Mouse (Mus musculus) intestine, embryonic 16.5 days (tissue): ENCODE measurements around the gene Nfic. TPM values are rescaled to one million over a fixed set of nuclear protein-coding genes. Genes with fewer than 3 reads are reported as not detected.

ENCODE experiments used
- ATAC-seq: fragments of 200-750 bp; cut with Nextera tagmentation; 2 replicates; pipeline ENCODE4 v1.8.0; 2017; ENCODE audit warnings: moderate TSS enrichment, moderate library complexity
- H3K27ac ChIP-seq: fragments of 300-500 bp; sonication (generic); 2 replicates; pipeline ENCODE4 v1.5.1; 2014; ENCODE audit warnings: mild to moderate bottlenecking, low read length
- H3K27me3 ChIP-seq: fragments of 300-500 bp; sonication (generic); replicated peaks from 2 replicates; pipeline ENCODE4 v1.6.1; 2014; ENCODE audit warnings: low read length, control low read depth, mixed read lengths; ENCODE audit not compliant: control insufficient read depth, insufficient read depth
- H3K36me3 ChIP-seq: fragments of 300-500 bp; sonication (generic); 2 replicates; pipeline ENCODE4 v1.6.1; 2014; ENCODE audit warnings: low read length, control low read depth; ENCODE audit not compliant: control insufficient read depth, insufficient read depth
- H3K4me1 ChIP-seq: fragments of 300-500 bp; sonication (generic); 2 replicates; pipeline ENCODE4 v1.6.1; 2014; ENCODE audit warnings: low read length, control low read depth, mixed read lengths; ENCODE audit not compliant: control insufficient read depth, insufficient read depth
- H3K4me2 ChIP-seq: fragments of 300-500 bp; sonication (generic); 2 replicates; pipeline ENCODE4 v1.6.1; 2014; ENCODE audit warnings: low read depth, low read length, control low read depth
- H3K4me3 ChIP-seq: fragments of 300-500 bp; sonication (generic); 2 replicates; pipeline ENCODE4 v1.5.1; 2014; ENCODE audit warnings: mild to moderate bottlenecking, low read length
- H3K9ac ChIP-seq: fragments of 300-500 bp; sonication (generic); 2 replicates; pipeline ENCODE4 v1.6.1; 2014; ENCODE audit warnings: low read depth, low read length
- H3K9me3 ChIP-seq: fragments of 300-500 bp; sonication (generic); 2 replicates; pipeline ENCODE4 v1.6.1; 2016; ENCODE audit warnings: low read length, control low read depth; ENCODE audit not compliant: control insufficient read depth
- WGBS: fragments of 180-500 bp; shearing (Covaris S2); extraction: QIAGEN DNeasy Blood & Tissue Kit; methylation state at CpG from one replicate; pipeline ENCODE4 v1.1.7; 2014; 5-methylcytosine and 5-hydroxymethylcytosine counted together
- polyA plus RNA-seq: library from polyadenylated mRNA; unstranded; fragments of >200 nt; fragmentation: Nextera tagmentation; extraction: Ambion mirVana; gene quantifications from 2 replicates; pipeline ENCODE4 v1.2.1, GENCODE M21; 2015

The Nfic gene
- polyA plus RNA-seq, 1 experiment from 2014 or later, result 49.8 TPM

DNA sequence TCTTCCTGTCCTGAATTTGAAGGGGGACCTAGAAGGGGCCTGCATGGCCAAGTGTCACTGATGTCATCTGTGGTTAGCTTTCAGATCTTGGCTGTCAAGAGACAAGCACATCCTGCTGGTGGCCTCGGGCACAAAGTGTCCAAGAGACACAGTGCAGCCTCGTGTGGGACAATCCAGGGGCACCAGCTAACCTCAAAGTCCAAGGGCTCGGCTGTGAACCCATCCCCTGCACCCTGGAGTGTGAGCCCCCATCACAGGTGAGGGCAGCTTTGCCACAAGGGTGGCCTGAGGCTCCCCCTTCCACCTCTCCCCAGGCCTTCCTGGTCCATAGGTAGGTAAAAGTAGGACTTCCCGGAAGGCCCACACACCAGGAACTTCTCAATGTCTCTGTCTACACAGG, 8.1 kb upstream of the Nfic start:
- Histone ChIP-seq H3K4me2 (peak overlapping the region; percentile 56; the same call in 1 of the 2 replicates), H3K9ac (no peak overlapping the region), H3K27me3 (peaks cover 56% of the 10 kb centered on the region), H3K4me1 (peaks cover 10% of the 10 kb centered on the region), H3K9me3 (no peaks in the 10 kb centered on the region), H3K27ac (no peak overlapping the region), H3K36me3 (no peaks in the 10 kb centered on the region), H3K4me3 (no peak overlapping the region)
- WGBS, result 67% methylated on average over 4 of the region's 4 CpGs
- no peak for ATAC-seq

DNA sequence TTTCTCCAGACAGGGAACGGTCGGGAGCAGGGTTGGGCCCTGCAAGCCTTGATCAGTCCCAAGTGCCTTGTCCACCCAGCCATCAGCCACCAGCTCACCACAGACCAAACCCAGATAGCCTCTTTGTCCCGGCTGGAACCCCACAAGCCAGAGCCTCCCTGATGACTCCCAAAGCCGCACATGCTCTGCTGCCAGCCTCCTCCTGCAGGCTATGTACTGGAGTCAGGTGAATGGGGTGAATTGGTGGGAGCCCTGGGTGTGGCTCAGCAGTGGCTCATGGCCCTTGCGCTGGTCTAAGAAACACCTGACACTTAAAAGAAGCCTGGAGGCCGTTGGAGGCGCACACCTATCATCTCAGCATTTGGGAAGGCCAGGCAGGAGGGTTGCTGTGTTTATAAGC, 7.5 kb upstream of the Nfic start:
- Histone ChIP-seq H3K27me3 (peaks cover 56% of the 10 kb centered on the region), H3K4me3 (no peak overlapping the region), H3K9me3 (no peaks in the 10 kb centered on the region), H3K27ac (no peak overlapping the region), H3K9ac (no peak overlapping the region), H3K4me1 (peaks cover 10% of the 10 kb centered on the region), H3K36me3 (no peaks in the 10 kb centered on the region), H3K4me2 (no peak overlapping the region)
- ATAC-seq, result no peak
- 75% methylated on average over 7 of the region's 7 CpGs for WGBS

DNA sequence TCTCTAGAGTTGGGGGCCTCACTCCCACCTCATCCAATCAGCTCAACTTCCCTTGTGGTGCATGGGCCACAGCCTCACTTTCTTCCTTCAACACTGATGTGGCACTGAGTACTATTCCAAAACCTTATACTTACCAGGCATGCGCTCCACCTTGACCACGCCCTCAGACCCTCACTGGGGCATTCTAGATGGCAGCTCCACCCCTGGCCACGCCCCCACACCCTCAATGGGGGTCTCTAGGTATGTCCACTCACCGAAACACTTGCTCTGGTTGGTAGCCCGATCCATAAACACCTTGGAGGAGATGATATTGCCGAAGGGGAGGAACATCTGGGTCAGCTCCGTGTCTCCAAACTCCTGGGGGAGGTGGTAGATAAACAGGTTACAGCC, 7.0 kb upstream of the Nfic start:
- Histone ChIP-seq H3K4me1 (peaks cover 10% of the 10 kb centered on the region), H3K36me3 (no peaks in the 10 kb centered on the region), H3K9ac (no peak overlapping the region), H3K9me3 (no peaks in the 10 kb centered on the region), H3K27ac (no peak overlapping the region), H3K4me3 (peak overlapping the region; percentile 25), H3K4me2 (peak overlapping the region; percentile 46; the same call in 1 of the 2 replicates), H3K27me3 (peaks cover 61% of the 10 kb centered on the region)
- ATAC-seq, result no peak
- WGBS, result 37% methylated on average over 7 of the region's 7 CpGs

DNA sequence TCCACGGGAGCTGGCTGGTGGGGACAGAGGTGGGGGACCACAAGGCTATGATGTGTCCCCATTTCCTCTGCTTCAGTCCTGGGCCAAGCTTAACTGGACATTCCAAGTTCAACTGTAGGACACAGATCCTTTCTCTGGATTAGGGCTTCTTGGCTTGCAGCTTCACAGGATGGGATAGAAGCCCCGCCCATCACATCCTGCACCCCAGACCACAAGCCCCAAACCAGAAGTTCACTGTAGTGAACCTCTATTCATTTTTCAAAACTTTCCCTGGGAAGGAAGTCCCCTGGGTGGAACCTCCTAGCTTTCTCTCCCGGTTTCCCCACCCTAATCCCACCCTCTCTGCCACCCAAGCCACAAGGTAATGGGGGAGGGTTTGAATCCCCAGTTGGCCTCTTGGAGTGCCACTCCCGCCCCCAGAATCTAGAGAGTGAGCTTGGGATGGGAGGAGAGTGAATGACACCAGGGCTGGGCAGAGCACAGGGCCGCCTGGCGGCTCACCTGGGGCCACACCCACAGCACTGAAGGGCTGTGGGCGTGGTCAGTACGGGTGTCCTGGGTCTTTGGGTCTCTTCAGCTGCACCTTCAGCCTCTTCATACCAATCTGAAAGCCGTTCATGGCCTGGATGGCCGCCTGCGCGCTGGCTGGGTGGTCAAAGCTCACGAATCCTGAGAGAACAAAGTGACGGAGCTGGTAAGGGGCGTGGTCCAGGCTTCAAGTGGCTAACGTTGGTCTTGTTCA, 6.4 kb upstream of the Nfic start:
- H3K27me3 ChIP-seq, result peaks cover 65% of the 10 kb centered on the region
- ATAC-seq, result no peak
- no peaks in the 10 kb centered on the region for H3K9me3 ChIP-seq
- no peak overlapping the region for H3K27ac ChIP-seq
- 7% methylated on average over 16 of the region's 16 CpGs for WGBS
- H3K9ac ChIP-seq, result no peak overlapping the region
- peaks cover 10% of the 10 kb centered on the region for H3K4me1 ChIP-seq
- H3K36me3 ChIP-seq, result no peaks in the 10 kb centered on the region
- H3K4me2 ChIP-seq, result peak overlapping the region; percentile 46; the same call in 1 of the 2 replicates
- H3K4me3 ChIP-seq, result peak overlapping the region; percentile 25

DNA sequence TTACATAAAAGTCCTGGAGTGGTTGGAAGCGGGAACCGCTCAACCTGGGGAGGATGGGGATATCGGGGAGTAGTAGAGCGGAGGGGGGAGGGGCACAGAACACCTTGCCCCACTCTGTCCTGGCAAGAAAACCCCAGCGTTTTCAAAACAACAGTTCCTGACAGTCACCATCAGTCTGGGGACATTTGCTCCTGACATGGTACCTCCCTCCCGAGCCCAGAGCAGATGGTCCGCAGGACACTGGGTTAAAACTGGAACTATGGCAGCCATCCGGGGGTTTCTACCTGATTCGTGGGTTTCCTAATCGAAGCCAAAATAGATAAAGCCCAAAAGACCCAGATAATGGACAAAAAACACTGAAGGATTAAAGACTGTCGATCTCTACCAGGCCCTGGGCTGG, 5.5 kb upstream of the Nfic start:
- no peak for ATAC-seq
- Histone ChIP-seq H3K27me3 (peaks cover 65% of the 10 kb centered on the region), H3K4me2 (no peak overlapping the region), H3K4me3 (no peak overlapping the region), H3K9me3 (no peaks in the 10 kb centered on the region), H3K9ac (no peak overlapping the region), H3K4me1 (peaks cover 10% of the 10 kb centered on the region), H3K36me3 (no peaks in the 10 kb centered on the region), H3K27ac (no peak overlapping the region)
- 42% methylated on average over 11 of the region's 11 CpGs for WGBS

DNA sequence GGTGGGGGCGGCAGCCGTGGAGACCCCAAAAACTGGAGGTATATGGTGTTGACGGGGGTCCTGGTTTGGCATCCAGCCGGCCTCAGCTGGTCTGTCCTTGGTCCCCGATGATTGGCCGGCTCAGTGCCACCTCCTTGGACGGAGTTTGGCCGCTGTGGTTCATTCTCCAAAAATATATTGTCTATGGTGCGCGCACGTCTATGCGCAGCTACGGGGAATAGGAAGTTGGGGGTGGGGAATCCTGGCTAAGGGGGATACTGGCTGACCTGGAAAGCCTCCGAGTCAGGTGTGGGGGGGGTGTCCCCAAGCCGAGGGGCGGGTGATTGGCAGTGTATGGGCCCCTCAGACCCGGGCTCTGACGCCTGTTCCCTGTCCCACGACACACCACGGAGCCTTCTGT, 5.0 kb upstream of the Nfic start:
- Histone ChIP-seq H3K27ac (no peak overlapping the region), H3K36me3 (no peaks in the 10 kb centered on the region), H3K9me3 (no peaks in the 10 kb centered on the region), H3K4me3 (no peak overlapping the region), H3K9ac (no peak overlapping the region), H3K27me3 (peaks cover 65% of the 10 kb centered on the region), H3K4me1 (peaks cover 10% of the 10 kb centered on the region), H3K4me2 (no peak overlapping the region)
- ATAC-seq, result no peak
- 35% methylated on average over 20 of the region's 20 CpGs for WGBS

DNA sequence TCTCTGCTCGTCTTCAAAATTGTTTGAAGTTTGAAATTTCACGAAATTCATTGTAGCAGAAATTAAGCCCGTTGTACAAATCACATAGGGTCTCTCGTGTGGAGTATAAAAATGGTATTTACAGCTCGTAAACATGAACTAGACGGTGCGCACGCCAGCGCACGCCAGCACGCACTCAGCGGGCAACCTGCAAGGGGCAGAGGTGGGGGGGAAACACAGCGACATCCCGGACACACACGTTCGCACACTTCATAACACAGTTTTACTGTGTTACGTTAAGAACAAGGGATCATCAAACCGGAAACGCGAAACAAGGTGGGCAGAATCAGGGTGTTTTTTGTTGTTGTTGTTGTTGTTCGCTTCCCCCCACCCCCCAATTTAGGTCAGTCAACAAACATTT, 4.0 kb upstream of the Nfic start:
- ATAC-seq, result no peak
- Histone ChIP-seq H3K4me2 (no peak overlapping the region), H3K9me3 (no peaks in the 10 kb centered on the region), H3K4me1 (peaks cover 6% of the 10 kb centered on the region), H3K27me3 (peaks cover 67% of the 10 kb centered on the region), H3K36me3 (no peaks in the 10 kb centered on the region), H3K27ac (no peak overlapping the region), H3K9ac (no peak overlapping the region), H3K4me3 (no peak overlapping the region)
- 70% methylated on average over 21 of the region's 21 CpGs for WGBS

DNA sequence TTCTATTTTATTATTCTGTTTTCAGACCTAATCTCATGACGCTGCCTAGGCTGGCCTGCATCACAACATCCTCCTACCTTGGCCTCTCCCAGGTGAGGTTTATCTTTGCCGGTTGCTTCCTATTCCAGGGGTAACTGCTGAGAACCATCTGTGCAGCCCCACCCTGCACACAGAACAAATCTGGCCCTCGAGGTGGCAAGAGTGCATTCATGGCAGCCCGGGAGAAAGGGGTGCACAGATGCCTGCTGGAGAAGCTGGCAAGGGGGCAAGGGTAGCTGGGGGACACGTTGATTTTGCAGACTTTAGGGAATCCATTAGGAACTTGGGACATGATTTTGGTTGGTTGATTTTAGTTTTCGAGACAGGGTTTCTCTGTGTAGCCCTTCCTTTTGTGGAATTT, 2.8 kb upstream of the Nfic start:
- no peaks in the 10 kb centered on the region for H3K9me3 ChIP-seq
- 70% methylated on average over 6 of the region's 6 CpGs for WGBS
- H3K4me2 ChIP-seq, result no peak overlapping the region
- ATAC-seq, result no peak
- H3K36me3 ChIP-seq, result no peaks in the 10 kb centered on the region
- H3K27me3 ChIP-seq, result peaks cover 66% of the 10 kb centered on the region
- H3K27ac ChIP-seq, result no peak overlapping the region
- no peak overlapping the region for H3K9ac ChIP-seq
- H3K4me1 ChIP-seq, result no peaks in the 10 kb centered on the region
- H3K4me3 ChIP-seq, result no peak overlapping the region

DNA sequence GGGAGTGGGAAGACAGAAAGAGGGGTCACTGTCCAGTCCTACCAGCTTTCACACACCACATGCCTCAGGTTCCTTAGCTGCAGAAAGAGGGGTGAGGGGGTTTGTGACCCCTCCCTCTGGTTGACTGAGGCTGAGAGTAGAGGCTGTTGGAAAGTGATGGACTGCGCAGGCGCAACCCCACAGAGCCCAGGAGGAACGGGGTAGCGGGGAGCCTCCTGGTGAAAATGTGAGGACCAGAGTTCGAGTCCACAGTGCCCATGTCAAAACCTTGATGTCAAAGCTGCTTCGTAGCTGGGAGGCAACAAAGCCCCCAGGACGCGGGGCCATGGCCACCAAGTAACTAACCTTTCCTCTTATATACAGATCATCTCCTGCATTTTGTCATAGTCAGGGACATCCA, 2.2 kb upstream of the Nfic start:
- Histone ChIP-seq H3K36me3 (no peaks in the 10 kb centered on the region), H3K9me3 (no peaks in the 10 kb centered on the region), H3K4me1 (no peaks in the 10 kb centered on the region), H3K4me3 (no peak overlapping the region), H3K27me3 (peaks cover 66% of the 10 kb centered on the region), H3K4me2 (no peak overlapping the region), H3K27ac (no peak overlapping the region), H3K9ac (no peak overlapping the region)
- WGBS, result 82% methylated on average over 8 of the region's 8 CpGs
- ATAC-seq, result no peak
